Comparison of ENCODE assay signal across 19 mouse cellular contexts in genomic region chr6:29820926-29821325, GRCm38 (mm10). TPM values are rescaled to one million over a fixed set of nuclear protein-coding genes. Genes with fewer than 3 reads are reported as not detected.
A peak's percentile ranks its signal among the peaks of the same experiment; 100 is the strongest.
DNase-seq lines count a peak whose midpoint lies in the region; ATAC-seq and TF ChIP-seq lines count a peak whose summit lies in the region.
"Had no signal": no experiment of that assay in that cellular context is flagged by ENCODE, and none has a peak within 500 bp of the region (broad histone marks: within the 10 kb centered on the region; RNA-seq: fewer than 3 reads in every experiment).

No protein-coding gene starts in this region.

- H3K4me1 ChIP-seq in kidney, adult 2 months (ENCODE audit: control insufficient read depth, insufficient read depth, low read length), result peaks cover 27% of the 10 kb centered on the region
- no peaks in the 10 kb centered on the region; the same call in none of the 2 replicates for H3K4me1 ChIP-seq in midbrain, embryonic 11.5 days (ENCODE audit: control insufficient read depth, insufficient read depth, low read length)
- peaks cover under 1% of the 10 kb centered on the region; the same call in 1 of the 2 replicates for H3K4me1 ChIP-seq in midbrain, embryonic 16.5 days (ENCODE audit: control insufficient read depth, insufficient read depth, low read length)
- no peaks in the 10 kb centered on the region; the same call in 1 of the 2 replicates for H3K4me1 ChIP-seq in brown adipose tissue, adult 24 weeks (ENCODE audit: control insufficient read depth, insufficient read depth, insufficient read length, low read length)
- no peaks in the 10 kb centered on the region for H3K4me1 ChIP-seq in hindbrain, postnatal 0 days (ENCODE audit: insufficient read depth, low read length)
- H3K4me1 ChIP-seq: embryonic facial prominence, embryonic 10.5 days; embryonic facial prominence, embryonic 12.5 days; forebrain, embryonic 15.5 days had no signal

- H3K4me3 ChIP-seq in kidney, adult 2 months (ENCODE audit: insufficient read depth, low read depth, low read length), result no peak overlapping the region
- H3K4me3 ChIP-seq in midbrain, embryonic 11.5 days (ENCODE audit: low read depth, low read length), result no peak overlapping the region
- H3K4me3 ChIP-seq in midbrain, embryonic 16.5 days (ENCODE audit: low read depth, low read length), result no peak overlapping the region
- no peak overlapping the region for H3K4me3 ChIP-seq in brown adipose tissue, adult 24 weeks (ENCODE audit: insufficient read depth, low read depth, low read length)
- no peak overlapping the region for H3K4me3 ChIP-seq in hindbrain, postnatal 0 days (ENCODE audit: low read length)
- H3K4me3 ChIP-seq: embryonic facial prominence, embryonic 10.5 days; embryonic facial prominence, embryonic 12.5 days; forebrain, embryonic 13.5 days; forebrain, embryonic 15.5 days had no signal

- no peak for DNase-seq in kidney, adult 2 months
- DNase-seq in kidney, postnatal 10 days, result no peak
- DNase-seq in lung, postnatal 25 days (ENCODE audit: low spot score), result peak; percentile 31
- DNase-seq in lung, postnatal 10 days, result no peak
- DNase-seq in midbrain, embryonic 11.5 days (ENCODE audit: low spot score, missing footprints), result peak; percentile 53
- DNase-seq in hindbrain, postnatal 0 days (ENCODE audit: low spot score), result no peak
- DNase-seq: adrenal gland, postnatal 10 days; cerebellum, adult 11 months; cerebellum, adult 18-20 months; cerebellum, adult 9-10 months; cerebellum, postnatal 10 days; cerebellum, postnatal 25 days; forebrain, postnatal 0 days had no signal

- no peak for TF ChIP-seq POLR2A in kidney, adult 2 months (IDR thresholded peaks at IDR 0.05; ENCODE audit: low read depth, low read length)

- no peak for ATAC-seq in midbrain, embryonic 11.5 days (ENCODE audit: low FRiP score)
- no peak for ATAC-seq in midbrain, embryonic 16.5 days
- ATAC-seq in hindbrain, postnatal 0 days, result no peak
- ATAC-seq: forebrain, embryonic 13.5 days; forebrain, embryonic 15.5 days had no signal

- H3K36me3 ChIP-seq in kidney, adult 2 months (ENCODE audit: control insufficient read depth, insufficient read depth, low read length), result no peaks in the 10 kb centered on the region
- H3K36me3 ChIP-seq in midbrain, embryonic 11.5 days (ENCODE audit: control insufficient read depth, insufficient read depth, low read length), result no peaks in the 10 kb centered on the region
- H3K36me3 ChIP-seq in midbrain, embryonic 16.5 days (ENCODE audit: control insufficient read depth, insufficient read depth, low read length), result no peaks in the 10 kb centered on the region
- no peaks in the 10 kb centered on the region for H3K36me3 ChIP-seq in hindbrain, postnatal 0 days (ENCODE audit: insufficient read depth, low read length)
- H3K36me3 ChIP-seq: embryonic facial prominence, embryonic 12.5 days; forebrain, embryonic 15.5 days had no signal

- H3K4me2 ChIP-seq in midbrain, embryonic 11.5 days, result no peak overlapping the region
- no peak overlapping the region for H3K4me2 ChIP-seq in midbrain, embryonic 16.5 days (ENCODE audit: low read length)
- no peak overlapping the region for H3K4me2 ChIP-seq in hindbrain, postnatal 0 days (ENCODE audit: low read depth, low read length)
- H3K4me2 ChIP-seq: embryonic facial prominence, embryonic 12.5 days; forebrain, embryonic 13.5 days; forebrain, embryonic 15.5 days had no signal

- no peak for TF ChIP-seq CTCF in kidney, adult 2 months (conservative IDR thresholded peaks at IDR 0.05; ENCODE audit: insufficient read depth, insufficient read length, low read depth, low read length)
- TF ChIP-seq CTCF in hindbrain, postnatal 0 days (IDR thresholded peaks at IDR 0.05; ENCODE audit: low read depth), result no peak

- no peak overlapping the region for H3K9ac ChIP-seq in midbrain, embryonic 11.5 days (ENCODE audit: low read length)
- no peak overlapping the region for H3K9ac ChIP-seq in midbrain, embryonic 16.5 days (ENCODE audit: low read depth, low read length)
- no peak overlapping the region for H3K9ac ChIP-seq in hindbrain, postnatal 0 days (replicated peaks; ENCODE audit: low read length)
- H3K9ac ChIP-seq: embryonic facial prominence, embryonic 12.5 days; forebrain, embryonic 13.5 days; forebrain, embryonic 15.5 days; forebrain, postnatal 0 days had no signal

- H3K27me3 ChIP-seq in kidney, adult 2 months (replicated peaks; ENCODE audit: control insufficient read depth, insufficient read depth, low read length), result no peaks in the 10 kb centered on the region
- H3K27me3 ChIP-seq in midbrain, embryonic 11.5 days (ENCODE audit: control insufficient read depth, insufficient read depth, low read length), result no peaks in the 10 kb centered on the region
- H3K27me3 ChIP-seq in midbrain, embryonic 16.5 days (ENCODE audit: control insufficient read depth, insufficient read depth, low read depth, low read length), result no peaks in the 10 kb centered on the region
- no peaks in the 10 kb centered on the region for H3K27me3 ChIP-seq in hindbrain, postnatal 0 days (ENCODE audit: insufficient read depth, low read length)
- H3K27me3 ChIP-seq: embryonic facial prominence, embryonic 12.5 days; forebrain, embryonic 13.5 days; forebrain, embryonic 15.5 days had no signal

- no peaks in the 10 kb centered on the region for H3K9me3 ChIP-seq in midbrain, embryonic 11.5 days (ENCODE audit: control insufficient read depth, low read length)
- H3K9me3 ChIP-seq in midbrain, embryonic 16.5 days (replicated peaks; ENCODE audit: control insufficient read depth, low read length, poor library complexity, severe bottlenecking), result no peaks in the 10 kb centered on the region
- H3K9me3 ChIP-seq in hindbrain, postnatal 0 days (ENCODE audit: low read length), result no peaks in the 10 kb centered on the region
- H3K9me3 ChIP-seq: embryonic facial prominence, embryonic 10.5 days; embryonic facial prominence, embryonic 12.5 days; forebrain, embryonic 13.5 days; forebrain, embryonic 15.5 days had no signal

- H3K27ac ChIP-seq in kidney, adult 2 months (ENCODE audit: insufficient read depth, low read depth, low read length), result peak overlapping the region; percentile 31; the same call in 1 of the 2 replicates
- H3K27ac ChIP-seq in midbrain, embryonic 11.5 days (ENCODE audit: low read depth, low read length), result no peak overlapping the region
- H3K27ac ChIP-seq in midbrain, embryonic 16.5 days (ENCODE audit: low read length), result no peak overlapping the region
- peak overlapping the region; percentile 35 for H3K27ac ChIP-seq in brown adipose tissue, adult 24 weeks (replicated peaks; ENCODE audit: low read depth, low read length)
- no peak overlapping the region for H3K27ac ChIP-seq in hindbrain, postnatal 0 days
- H3K27ac ChIP-seq: embryonic facial prominence, embryonic 10.5 days; embryonic facial prominence, embryonic 12.5 days; forebrain, embryonic 13.5 days; forebrain, embryonic 15.5 days had no signal

- WGBS in kidney, adult 2 months, result 72% methylated on average over 3 of the region's 3 CpGs
- 90% methylated on average over 3 of the region's 3 CpGs for WGBS in midbrain, embryonic 11.5 days
- 85% methylated on average over 3 of the region's 3 CpGs for WGBS in midbrain, embryonic 16.5 days
- WGBS in hindbrain, postnatal 0 days, result 84% methylated on average over 3 of the region's 3 CpGs

RNA-seq across cellular contexts. Expression of gene Ahcyl2, which starts 53.1 kb away (rescaled TPM):
- 107 and 122 TPM in 2 replicates for polyA plus RNA-seq in kidney, adult 2 months (2012; rRNA removed)
- polyA plus RNA-seq in midbrain, embryonic 11.5 days (2014; fragmentation: Nextera tagmentation; extraction: Ambion mirVana), result 11.3 and 11.8 TPM in 2 replicates
- 16.8 and 17.6 TPM in 2 replicates for polyA plus RNA-seq in midbrain, embryonic 16.5 days (2015; fragmentation: Nextera tagmentation; extraction: Ambion mirVana)
- polyA plus RNA-seq in brown adipose tissue, adult 24 weeks (2012; ENCODE audit: insufficient read depth, insufficient read length, missing spikeins), result 37.9 and 55.9 TPM in 2 replicates
- total RNA-seq in hindbrain, postnatal 0 days (2014; rRNA removed), result 56.8 and 57.5 TPM in 2 replicates
- polyA plus RNA-seq in hindbrain, postnatal 0 days (2015; fragmentation: Nextera tagmentation; extraction: Ambion mirVana), result 19.6 and 23.1 TPM in 2 replicates

Comparison
In these comparisons a context has a peak if more than half of its experiments do, and no peak if none do; other contexts are left out.
1. DNase-seq: peak in lung, postnatal 25 days (single experiment) and midbrain, embryonic 11.5 days (single experiment); none in kidney, adult 2 months (single experiment), kidney, postnatal 10 days (single experiment), lung, postnatal 10 days (single experiment) and hindbrain, postnatal 0 days (single experiment).
2. H3K27ac ChIP-seq: peak in kidney, adult 2 months (single experiment) and brown adipose tissue, adult 24 weeks (single experiment); none in midbrain, embryonic 11.5 days (single experiment), midbrain, embryonic 16.5 days (single experiment) and hindbrain, postnatal 0 days (single experiment).